Mouse (Mus musculus) G1E (cell line): ENCODE data around the gene Sh2d7. TPM values are rescaled to one million over a fixed set of nuclear protein-coding genes. Genes with fewer than 3 reads are reported as not detected.

Experiments
- ATAC-seq: 2 replicates; pipeline ENCODE4 v1.8.0; 2016; ENCODE audit warnings: mild to moderate bottlenecking; ENCODE audit not compliant: insufficient number of reproducible peaks, poor library complexity, low FRiP score, severe bottlenecking; ENCODE audit errors: extremely low read depth
- DNase-seq: peaks from one replicate; pipeline ENCODE4 v3.0.0; 2012; ENCODE audit warnings: low spot score
- H3K27me3 ChIP-seq: 2 replicates; pipeline ENCODE4 v1.6.1; 2012; ENCODE audit warnings: mild to moderate bottlenecking, low read length, inconsistent platforms; ENCODE audit not compliant: insufficient read depth
- H3K36me3 ChIP-seq: replicated peaks from 2 replicates; pipeline ENCODE3; 2012; ENCODE audit warnings: mild to moderate bottlenecking, inconsistent platforms
- H3K4me1 ChIP-seq: 2 replicates; pipeline ENCODE4 v1.6.1; 2012; ENCODE audit warnings: low read depth, low read length, inconsistent platforms, mixed read lengths; ENCODE audit not compliant: insufficient read depth
- H3K4me3 ChIP-seq: 2 replicates; pipeline ENCODE4 v1.5.1; 2012; ENCODE audit warnings: low read depth, mild to moderate bottlenecking, inconsistent platforms, low read length, moderate library complexity, mixed read lengths
- H3K9me3 ChIP-seq: replicated peaks from 2 replicates; pipeline ENCODE4 v1.6.1; 2012; ENCODE audit warnings: inconsistent platforms
- CTCF ChIP-seq: IDR thresholded peaks from 2 replicates; pipeline ENCODE4 v1.5.1; 2012; ENCODE audit warnings: low read depth, low read length, inconsistent platforms, mixed read lengths
- GATA1 ChIP-seq: IDR thresholded peaks from 2 replicates; pipeline ENCODE4 v1.6.1; 2012; ENCODE audit warnings: borderline replicate concordance, low read length, inconsistent platforms, mixed read lengths
- GATA2 ChIP-seq: IDR thresholded peaks from 2 replicates; pipeline ENCODE4 v1.6.1; 2012; ENCODE audit warnings: low read depth, low read length, inconsistent platforms, borderline replicate concordance
- POLR2AphosphoS5 ChIP-seq: IDR thresholded peaks from 2 replicates; pipeline ENCODE4 v1.6.1; 2012; ENCODE audit warnings: low read depth, low read length, inconsistent platforms; ENCODE audit not compliant: insufficient replicate concordance
- TAL1 ChIP-seq: conservative IDR thresholded peaks from 2 replicates; pipeline ENCODE4 v1.6.1; 2012; ENCODE audit warnings: low read depth, low read length, inconsistent platforms, mixed read lengths
- polyA plus RNA-seq: library from polyadenylated mRNA; stranded (reverse); fragments of >175 nt; gene quantifications from 2 replicates; pipeline ENCODE4 v1.2.3, GENCODE M21; 2012
- total RNA-seq, 2 experiments: library from RNA; stranded (forward) in 1 of 2; stranded (reverse) in 1 of 2; fragments of 200-1000 nt in 1 of 2; fragments of >200 nt in 1 of 2; fragmentation: Nextera tagmentation in 1 of 2; gene quantifications; 2 replicates each; pipeline ENCODE4 v1.2.3; 2014 to 2017

Gene Sh2d7
- total and polyA plus RNA-seq, 3 experiments, result 0.05 TPM; not detected in 2

DNA sequence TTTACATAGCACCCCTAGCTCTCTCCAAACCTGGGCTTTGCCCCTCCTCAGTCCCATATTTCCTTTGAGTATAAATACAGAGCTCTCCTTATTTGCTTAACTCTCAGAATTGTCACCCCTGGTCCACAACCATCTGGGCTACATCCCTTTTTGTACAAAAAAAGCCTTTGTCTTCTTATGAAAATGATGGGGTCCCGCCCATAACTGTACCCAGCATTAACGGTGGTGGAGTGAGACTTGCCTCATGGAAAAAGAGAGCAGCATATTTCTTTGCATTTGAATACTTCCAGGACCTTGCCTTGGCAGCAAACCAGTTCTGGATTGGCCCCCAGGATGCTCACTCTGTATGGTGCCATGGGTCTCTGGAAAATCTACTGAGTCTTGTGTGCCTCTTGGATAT lies 8.8 kb upstream of the Sh2d7 start:
- H3K27me3 ChIP-seq, result peaks cover 5% of the 10 kb centered on the region; the same call in 1 of the 2 replicates
- H3K36me3 ChIP-seq, result no peaks in the 10 kb centered on the region
- TF ChIP-seq TAL1, result no peak
- TF ChIP-seq GATA2, result no peak
- TF ChIP-seq CTCF, result no peak
- TF ChIP-seq POLR2AphosphoS5, result no peak
- no peak for TF ChIP-seq GATA1
- H3K4me1 ChIP-seq, result no peaks in the 10 kb centered on the region
- DNase-seq (no peak), ATAC-seq (no peak)
- no peaks in the 10 kb centered on the region for H3K9me3 ChIP-seq
- no peak overlapping the region for H3K4me3 ChIP-seq

DNA sequence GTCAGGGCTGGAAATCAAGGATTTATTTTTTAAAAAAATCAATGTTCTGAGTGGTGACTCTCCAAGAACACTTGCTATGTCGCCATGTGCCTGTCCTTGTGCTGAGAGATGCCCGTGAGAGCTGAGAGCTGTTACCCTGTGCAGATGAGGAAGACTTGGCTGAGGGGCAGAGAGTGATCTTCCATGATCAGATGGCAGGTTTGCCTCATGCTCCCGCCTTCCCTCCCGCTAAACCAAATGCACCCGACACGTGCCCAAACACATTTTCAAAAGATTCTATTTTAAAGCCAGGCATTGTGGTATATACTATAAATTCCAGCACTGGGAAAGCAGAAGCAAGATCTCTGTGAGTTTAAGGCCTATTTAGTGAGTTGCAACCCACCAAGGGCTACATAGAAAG lies 7.9 kb upstream of the Sh2d7 start:
- Histone ChIP-seq H3K27me3 (peaks cover 5% of the 10 kb centered on the region; the same call in 1 of the 2 replicates), H3K4me3 (no peak overlapping the region), H3K36me3 (no peaks in the 10 kb centered on the region), H3K4me1 (no peaks in the 10 kb centered on the region), H3K9me3 (no peaks in the 10 kb centered on the region)
- TF ChIP-seq TAL1 (no peak), GATA2 (no peak), GATA1 (no peak), CTCF (no peak), POLR2AphosphoS5 (no peak)
- no peak for ATAC-seq
- no peak for DNase-seq

DNA sequence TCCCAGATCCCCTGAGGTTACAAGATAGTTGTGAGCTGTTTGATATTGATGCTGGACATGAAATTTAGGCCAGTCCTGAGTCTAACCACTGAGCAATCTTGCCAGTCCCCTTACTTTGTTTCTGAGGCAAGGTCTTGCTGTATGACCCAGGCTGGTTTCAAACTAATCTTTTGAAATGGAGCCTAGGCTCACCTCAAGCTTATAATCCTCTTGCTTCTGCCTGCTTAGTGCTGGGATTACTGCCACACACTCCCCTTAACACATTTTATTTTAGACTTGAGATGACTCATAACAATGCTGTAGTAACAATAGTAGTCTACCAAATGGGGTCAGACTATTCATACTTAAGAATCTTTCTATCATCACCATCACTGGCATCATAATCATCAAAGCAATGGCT lies 7.4 kb upstream of the Sh2d7 start:
- Histone ChIP-seq H3K9me3 (no peaks in the 10 kb centered on the region), H3K4me1 (no peaks in the 10 kb centered on the region), H3K27me3 (peaks cover 5% of the 10 kb centered on the region; the same call in 1 of the 2 replicates), H3K4me3 (no peak overlapping the region), H3K36me3 (no peaks in the 10 kb centered on the region)
- DNase-seq (no peak), ATAC-seq (no peak)
- TF ChIP-seq CTCF (no peak), TAL1 (no peak), GATA1 (no peak), GATA2 (no peak), POLR2AphosphoS5 (no peak)

DNA sequence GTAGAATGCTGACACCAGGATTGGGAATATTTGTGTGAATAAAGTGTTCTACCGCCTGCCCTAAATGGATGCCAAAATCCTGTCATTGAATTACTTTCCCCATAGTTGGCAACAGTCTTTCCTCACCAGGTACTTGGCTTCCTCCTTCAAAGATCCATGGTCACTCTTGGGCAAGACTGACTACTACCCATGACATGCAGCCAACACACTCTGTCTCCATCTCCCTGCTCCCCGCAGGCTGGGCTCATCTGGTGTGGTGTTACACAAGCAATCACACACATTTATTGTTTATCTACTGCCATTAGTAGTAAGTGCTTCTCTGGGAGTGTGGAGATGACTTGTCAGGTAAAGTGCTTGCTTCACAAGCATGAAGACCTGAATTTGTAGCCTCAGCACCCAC lies 5.9 kb upstream of the Sh2d7 start:
- ATAC-seq (no peak), DNase-seq (no peak)
- Histone ChIP-seq H3K36me3 (no peaks in the 10 kb centered on the region), H3K4me3 (no peak overlapping the region), H3K27me3 (peaks cover 3% of the 10 kb centered on the region; the same call in 1 of the 2 replicates), H3K4me1 (no peaks in the 10 kb centered on the region), H3K9me3 (no peaks in the 10 kb centered on the region)
- no peak for TF ChIP-seq CTCF
- TF ChIP-seq GATA2, result no peak
- no peak for TF ChIP-seq GATA1
- no peak for TF ChIP-seq TAL1
- TF ChIP-seq POLR2AphosphoS5, result no peak

DNA sequence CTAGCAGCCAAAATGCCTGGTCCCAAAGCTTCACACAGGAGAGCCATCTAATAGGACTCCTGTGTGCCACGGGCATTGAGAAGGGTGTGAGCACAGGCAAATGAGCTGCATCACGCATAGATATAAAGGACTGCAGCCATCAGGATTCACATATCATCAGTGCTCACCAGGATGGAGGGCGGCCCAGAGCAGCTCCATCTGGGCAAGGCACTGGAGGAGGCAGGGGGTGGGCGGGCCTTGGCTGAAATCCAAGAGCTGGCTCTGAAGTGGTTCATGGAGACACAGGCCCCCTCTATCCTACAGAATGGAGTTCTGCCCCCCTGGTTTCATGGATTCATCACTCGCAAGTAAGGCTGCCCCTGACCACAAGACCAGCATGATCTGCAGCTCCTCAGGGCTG lies 4.8 kb upstream of the Sh2d7 start:
- ATAC-seq (no peak), DNase-seq (no peak)
- no peaks in the 10 kb centered on the region for H3K36me3 ChIP-seq
- TF ChIP-seq GATA2 (no peak), CTCF (no peak), GATA1 (no peak), TAL1 (no peak), POLR2AphosphoS5 (no peak)
- H3K4me3 ChIP-seq, result no peak overlapping the region
- H3K9me3 ChIP-seq, result no peaks in the 10 kb centered on the region
- H3K4me1 ChIP-seq, result no peaks in the 10 kb centered on the region
- H3K27me3 ChIP-seq, result peaks cover 6% of the 10 kb centered on the region

DNA sequence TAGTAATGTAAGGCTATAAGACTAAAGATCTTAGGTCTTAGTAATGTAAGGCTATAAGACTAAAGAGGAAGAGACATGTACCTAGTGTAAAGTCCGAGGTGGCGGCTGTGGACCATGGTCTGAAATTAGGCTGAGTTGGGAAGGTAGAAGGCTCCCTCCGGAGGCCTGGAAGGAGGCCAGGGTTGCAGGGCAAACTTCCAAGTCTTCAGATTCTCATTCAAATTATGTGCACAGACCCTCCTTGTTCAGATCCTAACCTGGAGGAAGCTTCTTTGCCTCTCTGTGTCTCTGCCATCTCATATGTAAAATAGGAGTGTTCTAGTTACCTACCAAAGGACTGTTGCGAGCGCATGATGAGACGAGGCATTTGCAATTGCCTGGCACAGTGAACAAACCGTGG lies 2.5 kb upstream of the Sh2d7 start:
- Histone ChIP-seq H3K27me3 (peaks cover 9% of the 10 kb centered on the region), H3K9me3 (no peaks in the 10 kb centered on the region), H3K4me1 (no peaks in the 10 kb centered on the region), H3K36me3 (no peaks in the 10 kb centered on the region), H3K4me3 (no peak overlapping the region)
- ATAC-seq (no peak), DNase-seq (no peak)
- TF ChIP-seq GATA1 (no peak), GATA2 (no peak), CTCF (no peak), POLR2AphosphoS5 (no peak), TAL1 (no peak)

DNA sequence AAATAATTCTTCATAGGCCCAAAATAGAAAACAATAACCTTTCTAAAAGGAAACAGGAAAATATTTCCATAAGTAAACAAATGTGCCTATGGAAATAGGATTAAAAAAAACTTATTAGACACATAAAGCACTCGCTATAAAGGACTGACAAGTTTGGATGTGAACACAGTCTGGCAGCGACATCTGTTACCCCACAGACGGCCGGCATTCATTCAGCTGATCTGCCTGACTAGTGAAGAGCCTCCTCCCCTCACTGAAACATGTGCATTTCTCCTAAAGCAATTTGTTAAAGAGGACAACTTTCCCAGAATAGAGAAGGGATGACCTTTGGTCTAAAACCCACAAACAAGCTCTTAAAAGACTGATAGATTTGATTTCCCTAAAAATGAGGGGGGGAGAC lies 1.8 kb upstream of the Sh2d7 start:
- H3K4me3 ChIP-seq, result no peak overlapping the region
- DNase-seq, result no peak
- H3K36me3 ChIP-seq, result no peaks in the 10 kb centered on the region

More for the DNA sequence above, 1.8 kb upstream of the Sh2d7 start:
- no peak for ATAC-seq
- TF ChIP-seq TAL1 (no peak), GATA1 (no peak), POLR2AphosphoS5 (no peak), CTCF (no peak), GATA2 (no peak)
- Histone ChIP-seq H3K4me1 (no peaks in the 10 kb centered on the region), H3K9me3 (no peaks in the 10 kb centered on the region), H3K27me3 (peaks cover 13% of the 10 kb centered on the region)
